Mouse (Mus musculus) erythroblast, embryonic 14.5 days (primary cell): Measurements from ENCODE around the gene Thsd7a. TPM values are rescaled to one million over a fixed set of nuclear protein-coding genes. Genes with fewer than 3 reads are reported as not detected.

ENCODE experiments used
- H3K27me3 ChIP-seq: 2 replicates; pipeline ENCODE4 v1.6.1; 2012; ENCODE audit warnings: inconsistent platforms; ENCODE audit not compliant: control insufficient read depth
- H3K36me3 ChIP-seq: 2 replicates; pipeline ENCODE4 v1.6.1; 2012; ENCODE audit warnings: mild to moderate bottlenecking, inconsistent platforms; ENCODE audit not compliant: control insufficient read depth
- H3K4me1 ChIP-seq: 2 replicates; pipeline ENCODE4 v1.6.1; 2012; ENCODE audit warnings: inconsistent platforms; ENCODE audit not compliant: control insufficient read depth
- H3K4me3 ChIP-seq: replicated peaks from 2 replicates; pipeline ENCODE3; 2012; ENCODE audit warnings: moderate library complexity, mild to moderate bottlenecking, inconsistent platforms
- H3K9me3 ChIP-seq: 2 replicates; pipeline ENCODE4 v1.6.1; 2012; ENCODE audit warnings: low read length, inconsistent platforms, mixed read lengths; ENCODE audit not compliant: control insufficient read depth
- GATA1 ChIP-seq: IDR thresholded peaks from 2 replicates; pipeline ENCODE4 v1.6.1; 2012; ENCODE audit warnings: low read length, inconsistent platforms, mixed read lengths
- TAL1 ChIP-seq: IDR thresholded peaks from 3 replicates; pipeline ENCODE4 v1.6.1; 2012; ENCODE audit warnings: low read length, inconsistent platforms, mixed read lengths
- polyA plus RNA-seq: library from polyadenylated mRNA; stranded (reverse); fragments of >175 nt; gene quantifications from 2 replicates; pipeline ENCODE4 v1.2.3, GENCODE M21; 2012

The Thsd7a gene
- polyA plus RNA-seq, 1 experiment = not detected

DNA sequence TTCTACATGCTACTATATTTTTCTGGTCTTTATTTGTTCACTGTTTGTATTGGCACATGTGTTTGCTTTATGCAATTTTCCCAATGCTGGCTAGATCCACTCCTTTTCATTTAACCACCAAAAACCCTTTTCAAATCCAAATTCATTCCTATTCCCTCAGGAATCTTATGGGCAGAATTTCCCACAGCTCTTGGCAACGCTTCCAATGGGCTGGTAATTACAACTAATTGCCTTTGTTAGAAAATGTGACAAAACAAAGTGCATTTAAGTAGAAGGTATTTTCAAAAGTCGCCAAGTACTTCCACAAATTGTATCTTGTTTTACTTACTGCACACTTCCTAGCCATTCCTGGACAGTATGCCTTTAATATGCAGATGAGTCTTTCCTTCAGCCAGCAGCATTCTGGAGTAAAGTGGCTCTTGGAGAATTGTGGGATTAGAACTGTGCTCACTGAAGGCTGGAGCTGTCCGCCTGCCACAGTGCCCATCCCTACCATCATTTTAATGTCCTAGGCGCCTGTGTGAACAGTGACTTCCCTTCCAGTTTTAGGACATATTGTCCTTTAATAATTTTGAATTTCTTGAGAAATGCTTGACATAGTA lies 199.1 kb downstream of the Thsd7a start:
- no peak for TF ChIP-seq TAL1
- no peak for TF ChIP-seq GATA1
- Histone ChIP-seq H3K27me3 (no peaks in the 10 kb centered on the region), H3K4me1 (no peaks in the 10 kb centered on the region), H3K9me3 (no peaks in the 10 kb centered on the region), H3K4me3 (no peak overlapping the region), H3K36me3 (no peaks in the 10 kb centered on the region)

DNA sequence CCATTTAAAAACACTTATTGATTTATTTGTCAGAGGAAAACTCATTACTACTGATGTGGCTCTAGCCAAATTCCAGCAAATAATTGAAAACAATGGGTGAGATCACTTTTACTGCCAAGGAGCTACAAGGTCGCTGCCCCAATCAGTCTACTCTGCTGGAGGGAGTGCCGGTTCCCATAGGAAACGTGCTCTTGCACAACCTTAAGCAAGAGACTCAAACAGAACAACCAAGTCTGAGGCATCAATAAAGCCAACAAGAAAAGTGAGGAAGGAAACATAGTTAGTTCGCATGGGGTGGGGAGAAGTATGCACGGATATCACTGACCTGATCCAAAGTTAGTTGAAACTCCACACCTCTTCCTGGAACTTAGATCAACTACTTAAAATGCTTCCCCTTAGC lies 205.1 kb downstream of the Thsd7a start:
- TF ChIP-seq TAL1 = no peak
- no peak for TF ChIP-seq GATA1

DNA sequence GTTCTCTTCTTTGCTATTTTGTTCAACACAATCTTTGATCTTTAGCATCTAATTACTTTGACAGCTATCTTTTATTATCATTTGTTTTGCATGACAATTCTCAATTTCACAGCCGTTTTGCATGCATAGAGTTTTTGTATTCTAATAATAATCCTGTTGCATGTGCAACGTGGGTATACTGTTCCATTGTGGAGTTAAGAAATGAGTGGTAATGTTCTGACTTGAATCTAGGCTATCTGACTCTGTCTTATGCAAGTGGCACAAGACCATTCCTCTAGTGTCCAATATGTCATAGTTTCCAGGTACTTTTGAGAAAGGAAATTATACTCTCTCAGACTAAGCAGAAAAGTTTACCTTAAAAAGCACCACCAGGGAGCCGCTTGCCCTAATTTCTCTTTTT lies 206.7 kb downstream of the Thsd7a start:
- H3K9me3 ChIP-seq = no peaks in the 10 kb centered on the region
- H3K36me3 ChIP-seq = no peaks in the 10 kb centered on the region

More for the DNA sequence above, 205.1 kb downstream of the Thsd7a start:
- H3K27me3 ChIP-seq = no peaks in the 10 kb centered on the region
- no peaks in the 10 kb centered on the region for H3K4me1 ChIP-seq
- no peaks in the 10 kb centered on the region for H3K9me3 ChIP-seq
- H3K4me3 ChIP-seq = no peak overlapping the region
- H3K36me3 ChIP-seq = no peaks in the 10 kb centered on the region

GRCm38 (mm10) chr6:12519121-12519520 lies 230.1 kb downstream of the Thsd7a start:
- no peaks in the 10 kb centered on the region for H3K36me3 ChIP-seq
- no peak for TF ChIP-seq GATA1
- TF ChIP-seq TAL1 = no peak
- H3K4me3 ChIP-seq = no peak overlapping the region
- no peaks in the 10 kb centered on the region for H3K4me1 ChIP-seq
- no peaks in the 10 kb centered on the region for H3K9me3 ChIP-seq
- no peaks in the 10 kb centered on the region for H3K27me3 ChIP-seq

More for the DNA sequence above, 206.7 kb downstream of the Thsd7a start:
- TF ChIP-seq TAL1 (no peak), GATA1 (no peak)
- Histone ChIP-seq H3K27me3 (no peaks in the 10 kb centered on the region), H3K4me1 (no peaks in the 10 kb centered on the region), H3K4me3 (no peak overlapping the region)

GRCm38 (mm10) chr6:12518283-12518903 lies 230.8 kb downstream of the Thsd7a start:
- Histone ChIP-seq H3K4me1 (no peaks in the 10 kb centered on the region), H3K36me3 (no peaks in the 10 kb centered on the region), H3K9me3 (no peaks in the 10 kb centered on the region), H3K27me3 (no peaks in the 10 kb centered on the region), H3K4me3 (no peak overlapping the region)
- TF ChIP-seq GATA1 (no peak), TAL1 (no peak)

DNA sequence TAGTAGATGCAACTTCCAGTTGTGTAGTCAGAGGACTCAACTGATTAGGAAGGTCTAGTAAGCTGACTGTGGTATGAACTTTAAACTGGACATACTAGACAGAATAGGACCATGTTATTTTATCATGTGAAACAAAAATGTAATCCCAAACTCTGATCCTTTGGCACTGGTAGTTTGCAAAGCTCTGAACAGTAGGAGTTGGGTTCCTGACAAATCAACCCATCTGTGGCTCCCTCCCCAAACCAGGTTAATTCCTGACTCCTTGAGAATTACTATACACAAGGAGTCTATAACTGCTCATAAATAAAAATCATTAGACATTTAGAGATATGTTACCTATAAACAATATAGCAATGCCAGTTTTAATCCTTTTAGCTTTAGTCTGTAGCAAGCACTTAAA lies 231.5 kb downstream of the Thsd7a start:
- no peak overlapping the region for H3K4me3 ChIP-seq
- no peaks in the 10 kb centered on the region for H3K27me3 ChIP-seq
- no peaks in the 10 kb centered on the region for H3K4me1 ChIP-seq
- no peaks in the 10 kb centered on the region for H3K9me3 ChIP-seq
- no peaks in the 10 kb centered on the region for H3K36me3 ChIP-seq
- TF ChIP-seq GATA1 (no peak), TAL1 (no peak)

- Histone ChIP-seq H3K27me3 (no peaks in the 10 kb centered on the region), H3K4me3 (no peak overlapping the region), H3K9me3 (no peaks in the 10 kb centered on the region), H3K36me3 (no peaks in the 10 kb centered on the region), H3K4me1 (no peaks in the 10 kb centered on the region)
- no peak for TF ChIP-seq TAL1
- TF ChIP-seq GATA1 = no peak
Observed at GRCm38 (mm10) chr6:12506877-12507276, 242.3 kb downstream of the Thsd7a start.

DNA sequence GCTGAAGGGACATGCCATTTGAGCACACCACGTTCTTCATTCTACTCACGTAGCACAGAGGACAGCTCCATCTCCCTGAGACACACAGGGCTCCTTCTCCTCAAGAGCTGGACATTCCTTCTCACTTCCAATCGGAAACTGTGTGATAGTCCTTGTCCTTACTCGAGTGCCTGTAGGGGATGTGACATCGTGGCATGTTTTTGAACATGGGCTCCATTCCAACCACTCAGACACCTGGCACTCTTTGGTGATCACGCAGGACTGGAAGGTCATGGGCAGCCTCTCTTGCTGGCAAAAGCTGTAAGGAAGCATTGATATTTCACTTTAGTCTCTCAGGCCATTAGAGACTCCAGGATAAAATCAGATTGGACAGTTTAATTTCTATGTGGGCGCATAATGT lies 245.3 kb downstream of the Thsd7a start:
- Histone ChIP-seq H3K27me3 (no peaks in the 10 kb centered on the region), H3K4me3 (no peak overlapping the region), H3K9me3 (no peaks in the 10 kb centered on the region), H3K36me3 (no peaks in the 10 kb centered on the region), H3K4me1 (no peaks in the 10 kb centered on the region)
- TF ChIP-seq TAL1 (no peak), GATA1 (no peak)

GRCm38 (mm10) chr6:12500888-12501287 lies 248.3 kb downstream of the Thsd7a start:
- H3K9me3 ChIP-seq = no peaks in the 10 kb centered on the region
- no peaks in the 10 kb centered on the region for H3K4me1 ChIP-seq
- no peaks in the 10 kb centered on the region for H3K36me3 ChIP-seq
- no peaks in the 10 kb centered on the region for H3K27me3 ChIP-seq
- no peak overlapping the region for H3K4me3 ChIP-seq
- TF ChIP-seq GATA1 (no peak), TAL1 (no peak)

- TF ChIP-seq TAL1 (no peak), GATA1 (no peak)
- Histone ChIP-seq H3K4me1 (no peaks in the 10 kb centered on the region), H3K36me3 (no peaks in the 10 kb centered on the region), H3K4me3 (no peak overlapping the region), H3K27me3 (no peaks in the 10 kb centered on the region), H3K9me3 (no peaks in the 10 kb centered on the region)
Observed at GRCm38 (mm10) chr6:12499866-12500265, 249.3 kb downstream of the Thsd7a start.
